Mouse (Mus musculus): ENCODE data around the gene Ephb1. TPM values are rescaled to one million over a fixed set of nuclear protein-coding genes. Genes with fewer than 3 reads are reported as not detected.

The Ephb1 gene
- total and polyA plus RNA-seq, 2 experiments: under 0.01 to 0.05 TPM

GRCm38 (mm10) chr9:102351721-102352120 is 2.8 kb downstream of the Ephb1 start:
- Histone ChIP-seq H3K27me3 (ENCODE audit: control insufficient read depth, insufficient read depth, low read length) (peaks cover 17% of the 10 kb centered on the region), H3K36me3 (ENCODE audit: control insufficient read depth, insufficient read depth, low read length) (no peaks in the 10 kb centered on the region), H3K27ac (replicated peaks; ENCODE audit: insufficient read depth, low read depth, low read length) (no peak overlapping the region), H3K4me1 (ENCODE audit: control insufficient read depth, insufficient read depth, low read length) (peaks cover 3% of the 10 kb centered on the region; the same call in 1 of the 2 replicates), H3K4me3 (ENCODE audit: insufficient read depth, low read depth, low read length) (no peak overlapping the region), H3K9ac (ENCODE audit: low read depth, low read length) (no peak overlapping the region), H3K79me2 (ENCODE audit: control insufficient read depth, insufficient read depth, low read length) (no peaks in the 10 kb centered on the region)
- no peak for TF ChIP-seq POLR2A (IDR thresholded peaks at IDR 0.05; ENCODE audit: extremely low read depth, insufficient read depth, low read length)
- no peak for TF ChIP-seq CTCF (IDR thresholded peaks at IDR 0.05; ENCODE audit: low read depth, low read length)
- WGBS: 10% methylated on average over 10 of the region's 10 CpGs
- no peak for DNase-seq (ENCODE audit: extremely low read depth, low read depth, low spot score)

- Histone ChIP-seq H3K79me2 (ENCODE audit: control insufficient read depth, insufficient read depth, low read length) (no peaks in the 10 kb centered on the region), H3K27ac (replicated peaks; ENCODE audit: insufficient read depth, low read depth, low read length) (no peak overlapping the region), H3K27me3 (ENCODE audit: control insufficient read depth, insufficient read depth, low read length) (peaks cover 17% of the 10 kb centered on the region), H3K36me3 (ENCODE audit: control insufficient read depth, insufficient read depth, low read length) (no peaks in the 10 kb centered on the region), H3K4me1 (ENCODE audit: control insufficient read depth, insufficient read depth, low read length) (peaks cover 3% of the 10 kb centered on the region; the same call in 1 of the 2 replicates), H3K9ac (ENCODE audit: low read depth, low read length) (no peak overlapping the region), H3K4me3 (ENCODE audit: insufficient read depth, low read depth, low read length) (no peak overlapping the region)
- TF ChIP-seq CTCF (IDR thresholded peaks at IDR 0.05; ENCODE audit: low read depth, low read length): no peak
- no peak for TF ChIP-seq POLR2A (IDR thresholded peaks at IDR 0.05; ENCODE audit: extremely low read depth, insufficient read depth, low read length)
- WGBS: 42% methylated on average over 5 of the region's 5 CpGs
- DNase-seq (ENCODE audit: extremely low read depth, low read depth, low spot score): no peak
Observed at GRCm38 (mm10) chr9:102351221-102351620, 3.3 kb downstream of the Ephb1 start.

GRCm38 (mm10) chr9:102350696-102351095 is 3.8 kb downstream of the Ephb1 start:
- WGBS: 71% methylated on average over 6 of the region's 6 CpGs
- TF ChIP-seq CTCF (IDR thresholded peaks at IDR 0.05; ENCODE audit: low read depth, low read length) (no peak), POLR2A (IDR thresholded peaks at IDR 0.05; ENCODE audit: extremely low read depth, insufficient read depth, low read length) (no peak)
- H3K27me3 ChIP-seq (ENCODE audit: control insufficient read depth, insufficient read depth, low read length): peaks cover 17% of the 10 kb centered on the region

DNA sequence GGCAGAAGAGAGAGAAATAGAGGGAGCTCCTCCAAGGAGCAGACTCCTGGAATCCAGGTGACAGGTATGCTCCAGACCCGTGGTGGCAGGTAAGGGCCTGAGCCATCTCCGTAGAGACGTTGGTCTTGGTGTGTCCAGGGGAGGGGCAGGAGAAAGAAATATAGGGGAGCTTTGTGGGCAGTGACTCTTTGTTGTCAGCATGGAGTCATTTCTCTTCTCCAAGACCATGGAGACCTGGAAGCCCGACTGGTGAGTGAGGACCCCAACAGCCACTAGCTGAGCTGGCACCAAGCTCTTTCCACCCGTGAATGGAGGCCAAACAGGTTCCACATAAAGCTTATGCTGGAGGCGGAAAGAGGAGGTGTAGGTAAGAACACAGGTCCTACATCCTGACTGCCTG is 4.4 kb downstream of the Ephb1 start:
- Histone ChIP-seq H3K79me2 (ENCODE audit: control insufficient read depth, insufficient read depth, low read length) (no peaks in the 10 kb centered on the region), H3K4me3 (ENCODE audit: insufficient read depth, low read depth, low read length) (no peak overlapping the region), H3K27me3 (ENCODE audit: control insufficient read depth, insufficient read depth, low read length) (peaks cover 17% of the 10 kb centered on the region), H3K36me3 (ENCODE audit: control insufficient read depth, insufficient read depth, low read length) (no peaks in the 10 kb centered on the region), H3K4me1 (ENCODE audit: control insufficient read depth, insufficient read depth, low read length) (peaks cover 3% of the 10 kb centered on the region; the same call in 1 of the 2 replicates), H3K9ac (ENCODE audit: low read depth, low read length) (no peak overlapping the region), H3K27ac (replicated peaks; ENCODE audit: insufficient read depth, low read depth, low read length) (no peak overlapping the region)
- WGBS: 66% methylated on average over 6 of the region's 6 CpGs
- TF ChIP-seq CTCF (IDR thresholded peaks at IDR 0.05; ENCODE audit: low read depth, low read length): no peak
- no peak for TF ChIP-seq POLR2A (IDR thresholded peaks at IDR 0.05; ENCODE audit: extremely low read depth, insufficient read depth, low read length)
- no peak for DNase-seq (ENCODE audit: extremely low read depth, low read depth, low spot score)

More at GRCm38 (mm10) chr9:102350696-102351095, 3.8 kb downstream of the Ephb1 start:
- Histone ChIP-seq H3K4me3 (ENCODE audit: insufficient read depth, low read depth, low read length) (no peak overlapping the region), H3K9ac (ENCODE audit: low read depth, low read length) (no peak overlapping the region), H3K4me1 (ENCODE audit: control insufficient read depth, insufficient read depth, low read length) (peaks cover 3% of the 10 kb centered on the region; the same call in 1 of the 2 replicates), H3K27ac (replicated peaks; ENCODE audit: insufficient read depth, low read depth, low read length) (no peak overlapping the region), H3K36me3 (ENCODE audit: control insufficient read depth, insufficient read depth, low read length) (no peaks in the 10 kb centered on the region), H3K79me2 (ENCODE audit: control insufficient read depth, insufficient read depth, low read length) (no peaks in the 10 kb centered on the region)
- DNase-seq (ENCODE audit: extremely low read depth, low read depth, low spot score): no peak

GRCm38 (mm10) chr9:102346801-102347200 is 7.7 kb downstream of the Ephb1 start:
- no peak for DNase-seq (ENCODE audit: extremely low read depth, low read depth, low spot score)
- Histone ChIP-seq H3K27ac (replicated peaks; ENCODE audit: insufficient read depth, low read depth, low read length) (no peak overlapping the region), H3K79me2 (ENCODE audit: control insufficient read depth, insufficient read depth, low read length) (no peaks in the 10 kb centered on the region), H3K4me3 (ENCODE audit: insufficient read depth, low read depth, low read length) (no peak overlapping the region), H3K9ac (ENCODE audit: low read depth, low read length) (no peak overlapping the region), H3K4me1 (ENCODE audit: control insufficient read depth, insufficient read depth, low read length) (no peaks in the 10 kb centered on the region), H3K36me3 (ENCODE audit: control insufficient read depth, insufficient read depth, low read length) (no peaks in the 10 kb centered on the region), H3K27me3 (ENCODE audit: control insufficient read depth, insufficient read depth, low read length) (no peaks in the 10 kb centered on the region)
- TF ChIP-seq POLR2A (IDR thresholded peaks at IDR 0.05; ENCODE audit: extremely low read depth, insufficient read depth, low read length) (no peak), CTCF (IDR thresholded peaks at IDR 0.05; ENCODE audit: low read depth, low read length) (no peak)
- 76% methylated on average over 3 of the region's 3 CpGs for WGBS

GRCm38 (mm10) chr9:102345474-102345873 is 9.0 kb downstream of the Ephb1 start:
- H3K36me3 ChIP-seq (ENCODE audit: control insufficient read depth, insufficient read depth, low read length): no peaks in the 10 kb centered on the region
- no peak overlapping the region for H3K4me3 ChIP-seq (ENCODE audit: insufficient read depth, low read depth, low read length)
- no peak for DNase-seq (ENCODE audit: extremely low read depth, low read depth, low spot score)
- TF ChIP-seq CTCF (IDR thresholded peaks at IDR 0.05; ENCODE audit: low read depth, low read length): no peak
- TF ChIP-seq POLR2A (IDR thresholded peaks at IDR 0.05; ENCODE audit: extremely low read depth, insufficient read depth, low read length): no peak
- H3K4me1 ChIP-seq (ENCODE audit: control insufficient read depth, insufficient read depth, low read length): no peaks in the 10 kb centered on the region
- no peaks in the 10 kb centered on the region for H3K27me3 ChIP-seq (ENCODE audit: control insufficient read depth, insufficient read depth, low read length)
- no peak overlapping the region for H3K27ac ChIP-seq (replicated peaks; ENCODE audit: insufficient read depth, low read depth, low read length)
- WGBS: 60% methylated on average over 6 of the region's 6 CpGs
- H3K79me2 ChIP-seq (ENCODE audit: control insufficient read depth, insufficient read depth, low read length): no peaks in the 10 kb centered on the region
- H3K9ac ChIP-seq (ENCODE audit: low read depth, low read length): no peak overlapping the region
